Mouse (Mus musculus): ENCODE data around the gene 2900026A02Rik.

2900026A02Rik gene

GRCm38 (mm10) chr5:113149052-113149451 is 72.0 kb downstream of the 2900026A02Rik start:
- no peak for DNase-seq (ENCODE audit: low spot score)

GRCm38 (mm10) chr5:113147994-113148471 is 73.0 kb downstream of the 2900026A02Rik start:
- DNase-seq (ENCODE audit: low spot score), result no peak

- DNase-seq (ENCODE audit: low spot score), result no peak
Observed at GRCm38 (mm10) chr5:113146656-113147055, 74.4 kb downstream of the 2900026A02Rik start.

- DNase-seq (ENCODE audit: low spot score), result no peak
Observed at GRCm38 (mm10) chr5:113145171-113145570, 75.9 kb downstream of the 2900026A02Rik start.

GRCm38 (mm10) chr5:113142486-113142885 is 78.5 kb downstream of the 2900026A02Rik start:
- DNase-seq (ENCODE audit: low spot score), result peak; percentile 30

GRCm38 (mm10) chr5:113142018-113142417 is 79.0 kb downstream of the 2900026A02Rik start:
- no peak for DNase-seq (ENCODE audit: low spot score)

- no peak for DNase-seq (ENCODE audit: low spot score)
Observed at GRCm38 (mm10) chr5:113140872-113141271, 80.2 kb downstream of the 2900026A02Rik start.

- no peak for DNase-seq (ENCODE audit: low spot score)
Observed at GRCm38 (mm10) chr5:113140051-113140450, 81.0 kb downstream of the 2900026A02Rik start.

- no peak for DNase-seq (ENCODE audit: low spot score)
Observed at GRCm38 (mm10) chr5:113139064-113139726, 81.8 kb downstream of the 2900026A02Rik start.

GRCm38 (mm10) chr5:113138319-113139063 is 82.5 kb downstream of the 2900026A02Rik start:
- peak; percentile 52 for DNase-seq (ENCODE audit: low spot score)

GRCm38 (mm10) chr5:113137691-113138318 is 83.2 kb downstream of the 2900026A02Rik start:
- no peak for DNase-seq (ENCODE audit: low spot score)

- no peak for DNase-seq (ENCODE audit: low spot score)
Observed at GRCm38 (mm10) chr5:113136951-113137487, 84.0 kb downstream of the 2900026A02Rik start.

GRCm38 (mm10) chr5:113135513-113135912 is 85.5 kb downstream of the 2900026A02Rik start:
- DNase-seq (ENCODE audit: low spot score), result no peak

- no peak for DNase-seq (ENCODE audit: low spot score)
Observed at GRCm38 (mm10) chr5:113133722-113134710, 87.0 kb downstream of the 2900026A02Rik start.

GRCm38 (mm10) chr5:113133080-113133491 is 88.0 kb downstream of the 2900026A02Rik start:
- DNase-seq (ENCODE audit: low spot score), result peak; percentile 62

- no peak for DNase-seq (ENCODE audit: low spot score)
Observed at GRCm38 (mm10) chr5:113132635-113133041, 88.4 kb downstream of the 2900026A02Rik start.

- DNase-seq (ENCODE audit: low spot score), result no peak
Observed at GRCm38 (mm10) chr5:113128426-113128825, 92.6 kb downstream of the 2900026A02Rik start.

GRCm38 (mm10) chr5:113126476-113126875 is 94.6 kb downstream of the 2900026A02Rik start:
- no peak for DNase-seq (ENCODE audit: low spot score)

- no peak for DNase-seq (ENCODE audit: low spot score)
Observed at GRCm38 (mm10) chr5:113123693-113124092, 97.3 kb downstream of the 2900026A02Rik start.

GRCm38 (mm10) chr5:113122326-113123054 is 98.5 kb downstream of the 2900026A02Rik start:
- DNase-seq (ENCODE audit: low spot score), result peak; percentile 89

GRCm38 (mm10) chr5:113121591-113121875 is 99.5 kb downstream of the 2900026A02Rik start:
- no peak for DNase-seq (ENCODE audit: low spot score)

Data from MN1 (cell line).